Mouse (Mus musculus): ENCODE measurements around the gene Pcnt. TPM values are rescaled to one million over a fixed set of nuclear protein-coding genes. Genes with fewer than 3 reads are reported as not detected.

Pcnt gene
- total RNA-seq, 2 experiments from 2014 or later: 49.1 to 55.2 TPM

DNA sequence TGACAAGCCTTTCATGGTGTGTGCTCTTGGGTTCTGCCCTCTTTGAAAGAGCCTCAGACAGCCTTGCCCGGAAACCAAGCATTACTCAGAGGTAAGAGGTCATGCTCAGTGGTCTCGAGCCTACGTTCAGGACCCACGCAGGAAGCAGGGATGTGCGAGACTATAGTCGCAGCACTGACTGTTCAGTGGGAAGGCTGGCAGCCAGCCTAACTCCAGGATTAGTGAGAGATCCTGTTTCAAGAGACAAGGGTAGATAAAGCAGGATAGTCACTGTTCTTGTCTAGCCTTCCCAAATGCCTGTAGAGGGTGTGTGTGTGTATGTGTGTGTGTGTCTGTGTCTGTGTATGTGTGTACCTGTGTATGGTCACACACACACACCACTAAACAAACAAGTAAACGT, 126.4 kb downstream of the Pcnt start:
- DNase-seq: no peak

- no peak for DNase-seq
Measured at GRCm38 (mm10) chr10:76306738-76307137, 135.8 kb downstream of the Pcnt start.

Other genes starting within 250 kb of the Pcnt start
- gene Prmt2, start 204.9 kb downstream of the Pcnt start, total RNA-seq (2021): 1 to 10 TPM; 2.7 to 4.4 TPM
- 1 to 10 TPM; 4.3 to 6.1 TPM for gene S100b, start 188.9 kb downstream of the Pcnt start, total RNA-seq (2021)
- 1 to 10 TPM; 4.7 to 5.5 TPM for gene Dip2a, start 97.5 kb downstream of the Pcnt start, total RNA-seq (2021)
- gene AC141477.1, start 2.3 kb downstream of the Pcnt start, total RNA-seq (2021): not detected
- under 1 TPM; 0.29 to 0.31 TPM for gene 2610028H24Rik, start 6.3 kb upstream of the Pcnt start, total RNA-seq (2021)
- 10 to 100 TPM; 17.2 to 19.2 TPM for gene Mcm3ap, start 26.1 kb upstream of the Pcnt start, total RNA-seq (2021)
- 1 to 10 TPM; 3.6 to 3.9 TPM for gene Ybey, start 26.3 kb upstream of the Pcnt start, total RNA-seq (2021)
- 1 to 10 TPM; 4.2 to 4.9 TPM for gene Lss, start 88.8 kb upstream of the Pcnt start, total RNA-seq (2021)
- not detected for gene Spatc1l, start 119.5 kb upstream of the Pcnt start, total RNA-seq (2021)
- not detected for gene Ftcd, start 132.9 kb upstream of the Pcnt start, total RNA-seq (2021)
- gene Col6a2, start 180.8 kb upstream of the Pcnt start, total RNA-seq (2021): 100 to 1,000 TPM in 1 of 2 experiments, 10 to 100 TPM in 1; 94.9 to 118 TPM

All from gastrocnemius, postnatal 25 days (tissue).